Mouse (Mus musculus) limb, embryonic 13.5 days (tissue): ENCODE measurements at regions not wholly inside any gene's neighbourhood (a gene's known extent, or its start where the extent isn't known, plus 50 kb on each side); places are given as distances from the start of the nearest gene placed in this dataset.
A peak's percentile ranks its signal among the peaks of the same experiment; 100 is the strongest.

Experiments used
- ATAC-seq: fragments of 200-750 bp; cut with Nextera tagmentation; 2 replicates; pipeline ENCODE4 v1.8.0; 2017; ENCODE audit warnings: low read depth, moderate number of reproducible peaks, moderate TSS enrichment; ENCODE audit not compliant: low FRiP score
- H3K27ac ChIP-seq: fragments of 300-500 bp; sonication (generic); 2 replicates; pipeline ENCODE4 v1.5.1; 2015; ENCODE audit warnings: inconsistent platforms, mild to moderate bottlenecking, moderate library complexity
- H3K27me3 ChIP-seq: fragments of 300-500 bp; sonication (generic); 2 replicates; pipeline ENCODE4 v1.6.1; 2015; ENCODE audit warnings: mild to moderate bottlenecking, inconsistent platforms
- H3K36me3 ChIP-seq: fragments of 300-500 bp; sonication (generic); 2 replicates; pipeline ENCODE4 v1.6.1; 2015; ENCODE audit warnings: inconsistent platforms, mild to moderate bottlenecking, moderate library complexity
- H3K4me1 ChIP-seq: fragments of 300-500 bp; sonication (generic); 2 replicates; pipeline ENCODE4 v1.6.1; 2015; ENCODE audit warnings: inconsistent platforms
- H3K4me2 ChIP-seq: fragments of 300-500 bp; sonication (generic); replicated peaks from 2 replicates; pipeline ENCODE4 v1.6.1; 2015; ENCODE audit warnings: inconsistent platforms, mild to moderate bottlenecking, moderate library complexity
- H3K4me3 ChIP-seq: fragments of 300-500 bp; sonication (generic); 2 replicates; pipeline ENCODE4 v1.5.1; 2015; ENCODE audit warnings: moderate library complexity, mild to moderate bottlenecking, inconsistent platforms
- H3K9ac ChIP-seq: fragments of 300-500 bp; sonication (generic); 2 replicates; pipeline ENCODE4 v1.6.1; 2015; ENCODE audit warnings: mild to moderate bottlenecking, inconsistent platforms
- H3K9me3 ChIP-seq: fragments of 300-500 bp; sonication (generic); 2 replicates; pipeline ENCODE4 v1.6.1; 2016; ENCODE audit warnings: inconsistent platforms
- WGBS: fragments of 180-500 bp; shearing (Covaris S2); methylation state at CpG from one replicate; pipeline ENCODE4 v1.1.7; 2015; 5-methylcytosine and 5-hydroxymethylcytosine counted together

DNA sequence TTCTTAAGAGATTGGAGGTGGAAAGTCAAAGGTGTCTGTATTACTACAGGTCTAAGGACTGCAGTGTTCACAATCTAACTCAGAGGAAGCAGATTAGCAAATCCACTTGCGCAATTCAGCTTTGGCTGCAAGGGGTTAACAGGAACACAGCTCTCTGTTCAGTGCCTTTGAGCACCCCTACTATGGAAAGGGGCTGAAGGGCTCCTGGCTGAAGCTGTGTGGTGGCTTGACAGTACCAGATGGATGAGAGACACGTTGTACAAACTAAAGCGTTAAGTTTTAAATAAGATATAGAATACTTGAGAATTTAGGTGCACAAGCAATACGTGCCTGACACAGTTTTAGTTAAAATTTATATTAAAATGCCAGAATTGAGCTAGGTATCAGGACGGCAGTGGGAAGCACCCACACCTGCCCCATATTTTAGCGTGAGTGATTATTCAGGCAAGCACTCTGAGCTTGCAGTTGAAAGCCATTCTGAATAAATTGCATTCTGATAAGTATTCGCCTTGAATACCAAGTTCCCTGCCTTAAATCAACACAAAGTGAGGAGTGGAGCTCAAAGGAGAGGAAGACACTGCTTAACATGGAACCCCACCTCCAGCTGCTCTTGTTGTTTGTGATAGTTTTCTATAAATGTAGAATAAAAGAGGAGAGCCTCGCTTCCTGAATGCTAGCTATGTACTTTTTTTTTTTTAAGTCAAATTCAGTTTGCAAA is 223.1 kb upstream of the Adamts16 start:
- H3K4me2 ChIP-seq: no peak overlapping the region
- no peaks in the 10 kb centered on the region for H3K9me3 ChIP-seq
- H3K36me3 ChIP-seq: no peaks in the 10 kb centered on the region
- no peak overlapping the region for H3K27ac ChIP-seq
- H3K9ac ChIP-seq: no peak overlapping the region
- no peak for ATAC-seq
- no peaks in the 10 kb centered on the region for H3K27me3 ChIP-seq
- 72% methylated on average over 8 of the region's 8 CpGs for WGBS
- H3K4me1 ChIP-seq: peaks cover 13% of the 10 kb centered on the region
- no peak overlapping the region for H3K4me3 ChIP-seq

GRCm38 (mm10) chr13:71053361-71054264 is 212.0 kb upstream of the Adamts16 start:
- H3K9me3 ChIP-seq: no peaks in the 10 kb centered on the region
- H3K4me3 ChIP-seq: no peak overlapping the region
- no peaks in the 10 kb centered on the region for H3K4me1 ChIP-seq
- H3K27ac ChIP-seq: no peak overlapping the region
- 0 out of 2 replicates have a peak, but pooled peaks cover 3% of the 10 kb centered on the region for H3K27me3 ChIP-seq
- no peak overlapping the region for H3K4me2 ChIP-seq
- 76% methylated on average over 21 of the region's 21 CpGs for whole genome bisulfite sequencing
- H3K9ac ChIP-seq: no peak overlapping the region
- no peak for ATAC-seq
- H3K36me3 ChIP-seq: no peaks in the 10 kb centered on the region

DNA sequence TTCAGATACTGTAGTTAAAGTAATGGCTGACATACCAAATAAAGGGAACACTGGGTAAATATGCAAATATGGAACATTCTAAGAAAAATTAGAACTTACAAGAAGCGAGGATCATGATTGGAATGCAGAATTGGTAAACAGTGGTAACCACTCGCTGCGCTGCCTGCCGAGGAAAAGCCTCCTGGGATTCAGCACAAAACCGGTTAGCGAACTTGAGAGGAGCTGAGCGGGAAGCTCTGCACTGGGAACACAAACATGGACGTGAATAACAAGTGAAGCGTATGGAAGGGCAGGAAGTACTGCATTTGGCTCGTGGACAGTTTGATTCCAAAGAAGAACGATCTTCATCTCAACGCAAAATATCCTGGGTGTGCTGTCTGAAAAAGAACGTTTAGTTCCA is 209.0 kb upstream of the Adamts16 start:
- Histone ChIP-seq H3K27ac (no peak overlapping the region), H3K4me2 (peak overlapping the region; percentile 11; the same call in 1 of the 2 replicates), H3K36me3 (no peaks in the 10 kb centered on the region), H3K4me1 (no peaks in the 10 kb centered on the region), H3K4me3 (no peak overlapping the region), H3K9me3 (no peaks in the 10 kb centered on the region), H3K27me3 (0 out of 2 replicates have a peak, but pooled peaks cover 3% of the 10 kb centered on the region), H3K9ac (no peak overlapping the region)
- ATAC-seq: no peak
- 49% methylated on average over 13 of the region's 13 CpGs for WGBS

- H3K4me3 ChIP-seq: no peak overlapping the region
- H3K9ac ChIP-seq: no peak overlapping the region
- no peaks in the 10 kb centered on the region for H3K9me3 ChIP-seq
- no peaks in the 10 kb centered on the region for H3K27me3 ChIP-seq
- H3K36me3 ChIP-seq: no peaks in the 10 kb centered on the region
- H3K27ac ChIP-seq: no peak overlapping the region
- WGBS: 57% methylated on average over 8 of the region's 8 CpGs
- no peaks in the 10 kb centered on the region for H3K4me1 ChIP-seq
- ATAC-seq: no peak
- H3K4me2 ChIP-seq: no peak overlapping the region
These were observed 194.4 kb upstream of the Adamts16 start for GRCm38 (mm10) chr13:71036000-71036399.

- 84% methylated on average over 13 of the region's 13 CpGs for WGBS
- H3K27ac ChIP-seq: no peak overlapping the region
These were observed 193.5 kb upstream of the Adamts16 start for GRCm38 (mm10) chr13:71034926-71035687.

DNA sequence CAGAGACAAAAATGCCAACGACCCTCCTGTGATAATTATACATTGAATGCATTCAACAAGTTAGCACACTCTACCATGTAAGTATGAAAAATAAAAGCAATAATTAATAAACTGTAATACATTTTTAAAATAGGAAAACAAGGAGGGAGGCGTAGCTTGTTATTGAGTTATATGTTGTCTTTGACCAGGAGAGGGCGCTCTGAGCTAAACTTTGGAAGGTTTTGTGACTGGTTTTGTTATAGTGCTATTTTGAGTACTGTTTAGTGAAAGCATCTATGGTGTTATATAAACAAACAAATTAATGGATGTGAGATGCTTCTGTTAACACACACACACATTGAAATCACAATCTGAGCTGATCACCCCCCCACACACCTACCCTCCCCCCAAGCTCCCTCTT is 166.6 kb upstream of the Adamts16 start:
- Histone ChIP-seq H3K27me3 (peaks cover 18% of the 10 kb centered on the region), H3K9me3 (no peaks in the 10 kb centered on the region), H3K4me3 (no peak overlapping the region), H3K4me2 (no peak overlapping the region), H3K27ac (no peak overlapping the region), H3K9ac (no peak overlapping the region), H3K4me1 (no peaks in the 10 kb centered on the region), H3K36me3 (no peaks in the 10 kb centered on the region)
- no peak for ATAC-seq
- WGBS: 23% methylated on average over 3 of the region's 3 CpGs

More at GRCm38 (mm10) chr13:71034926-71035687, 193.5 kb upstream of the Adamts16 start:
- Histone ChIP-seq H3K4me1 (no peaks in the 10 kb centered on the region), H3K4me2 (no peak overlapping the region), H3K9me3 (no peaks in the 10 kb centered on the region), H3K27me3 (no peaks in the 10 kb centered on the region), H3K36me3 (no peaks in the 10 kb centered on the region), H3K4me3 (no peak overlapping the region), H3K9ac (no peak overlapping the region)
- ATAC-seq: no peak

DNA sequence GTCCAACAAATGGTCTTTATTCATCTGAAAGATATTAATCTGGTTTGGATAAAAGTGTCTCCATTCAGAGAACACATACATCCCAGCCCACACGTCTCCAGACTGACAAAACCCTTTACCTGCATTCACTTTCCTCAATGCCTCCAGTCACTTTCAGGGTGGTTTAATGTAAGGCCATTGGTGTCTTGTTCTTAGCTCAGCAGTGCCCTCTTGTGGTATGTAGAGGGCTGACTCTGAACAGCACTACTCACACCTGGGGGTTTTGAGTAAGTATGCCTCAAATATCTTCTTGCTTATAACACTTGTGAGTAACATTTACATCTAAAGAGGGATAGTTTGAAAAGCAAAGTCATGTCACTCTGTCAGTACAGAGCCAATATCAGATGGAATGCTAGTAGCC is 164.5 kb upstream of the Adamts16 start:
- WGBS: 7% methylated on average over 1 of the region's 1 CpGs
- no peak overlapping the region for H3K27ac ChIP-seq
- H3K9ac ChIP-seq: no peak overlapping the region
- H3K36me3 ChIP-seq: no peaks in the 10 kb centered on the region
- no peaks in the 10 kb centered on the region for H3K4me1 ChIP-seq
- H3K4me3 ChIP-seq: no peak overlapping the region
- H3K9me3 ChIP-seq: no peaks in the 10 kb centered on the region
- H3K27me3 ChIP-seq: peaks cover 18% of the 10 kb centered on the region
- no peak overlapping the region for H3K4me2 ChIP-seq
- ATAC-seq: no peak

DNA sequence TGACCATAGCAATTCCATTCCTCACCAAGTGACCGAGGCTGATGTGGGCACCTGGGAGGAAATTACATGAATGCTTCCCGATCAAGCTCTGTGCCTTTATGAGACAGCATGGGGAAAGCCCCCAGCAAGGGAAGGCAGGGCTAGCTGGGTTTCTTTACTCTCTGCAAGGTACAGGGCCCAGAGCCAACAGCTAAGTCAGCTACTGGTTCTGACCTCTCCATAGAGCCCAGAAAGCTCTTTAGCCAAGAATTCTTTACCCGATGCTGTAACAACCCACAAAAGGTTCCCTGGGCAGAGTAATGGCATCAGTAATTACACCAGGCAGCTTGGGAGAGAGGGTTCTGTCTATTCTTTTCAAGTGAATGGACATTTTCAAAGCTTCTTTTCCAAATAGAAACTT is 161.9 kb upstream of the Adamts16 start:
- H3K4me2 ChIP-seq: no peak overlapping the region
- 65% methylated on average over 3 of the region's 3 CpGs for WGBS
- no peak overlapping the region for H3K9ac ChIP-seq
- no peaks in the 10 kb centered on the region for H3K36me3 ChIP-seq
- H3K9me3 ChIP-seq: no peaks in the 10 kb centered on the region
- no peak overlapping the region for H3K4me3 ChIP-seq
- peaks cover 18% of the 10 kb centered on the region for H3K27me3 ChIP-seq
- H3K27ac ChIP-seq: no peak overlapping the region
- no peaks in the 10 kb centered on the region for H3K4me1 ChIP-seq
- no peak for ATAC-seq

DNA sequence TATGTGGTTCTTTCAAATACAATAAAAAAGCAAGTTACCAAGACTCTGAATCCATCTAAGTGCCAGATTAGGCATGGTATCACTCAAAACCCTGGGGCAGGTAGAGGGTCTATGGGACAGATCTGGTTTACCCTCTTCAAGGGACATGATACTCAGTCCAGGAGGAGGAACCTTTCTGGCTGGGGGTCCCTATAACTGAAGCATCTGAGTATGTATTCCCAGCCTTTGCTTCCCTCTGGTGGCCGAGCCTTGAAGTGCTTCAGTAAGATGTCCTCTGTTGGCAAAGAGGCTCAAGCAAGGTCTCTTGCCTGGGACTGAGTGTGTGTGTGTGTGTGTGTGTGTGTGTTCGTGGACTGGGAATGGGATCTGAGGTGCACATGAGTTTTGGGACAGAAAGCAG is 159.7 kb upstream of the Adamts16 start:
- H3K27me3 ChIP-seq: peaks cover 10% of the 10 kb centered on the region; the same call in 1 of the 2 replicates
- no peak overlapping the region for H3K27ac ChIP-seq
- 7% methylated on average over 2 of the region's 2 CpGs for WGBS
- H3K4me3 ChIP-seq: no peak overlapping the region
- no peak overlapping the region for H3K9ac ChIP-seq
- H3K4me2 ChIP-seq: no peak overlapping the region
- no peaks in the 10 kb centered on the region for H3K9me3 ChIP-seq
- no peaks in the 10 kb centered on the region for H3K4me1 ChIP-seq
- peak; percentile 54; the same call in 1 of the 2 replicates for ATAC-seq
- H3K36me3 ChIP-seq: no peaks in the 10 kb centered on the region

DNA sequence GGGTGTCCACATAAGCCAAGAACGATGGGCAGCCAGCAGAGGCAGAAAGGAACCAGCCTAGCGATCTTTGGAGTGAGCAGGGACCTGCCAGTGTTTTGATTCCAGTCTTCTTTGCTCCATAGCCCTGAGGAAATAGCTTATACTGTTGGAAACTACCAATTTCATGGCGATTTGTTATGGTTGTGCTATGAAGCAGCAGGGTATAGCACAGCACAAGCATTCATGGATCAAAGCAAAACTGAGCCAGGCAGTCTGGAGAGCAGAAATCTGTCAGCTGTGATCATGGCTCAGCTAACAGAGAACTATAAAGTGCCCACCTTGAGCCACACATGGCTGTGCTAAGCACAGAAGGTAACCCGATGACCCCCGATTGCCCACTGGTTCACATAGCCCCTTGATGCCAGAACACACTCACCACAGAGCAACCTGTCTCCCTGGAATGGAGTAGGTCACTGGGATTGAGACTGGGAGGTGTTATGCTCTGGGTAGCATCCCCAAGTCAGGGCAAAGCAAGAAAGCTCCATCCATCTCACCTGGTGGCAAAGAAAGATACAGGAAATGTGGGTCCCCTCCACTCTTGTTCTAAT is 158.9 kb upstream of the Adamts16 start:
- Histone ChIP-seq H3K9me3 (no peaks in the 10 kb centered on the region), H3K9ac (no peak overlapping the region), H3K4me1 (no peaks in the 10 kb centered on the region), H3K4me2 (no peak overlapping the region), H3K27me3 (peaks cover 10% of the 10 kb centered on the region; the same call in 1 of the 2 replicates), H3K4me3 (no peak overlapping the region), H3K36me3 (no peaks in the 10 kb centered on the region), H3K27ac (no peak overlapping the region)
- 62% methylated on average over 5 of the region's 5 CpGs for WGBS
- ATAC-seq: no peak

GRCm38 (mm10) chr13:70993522-70993921 is 151.9 kb upstream of the Adamts16 start:
- Histone ChIP-seq H3K9ac (no peak overlapping the region), H3K4me1 (no peaks in the 10 kb centered on the region), H3K36me3 (no peaks in the 10 kb centered on the region), H3K4me2 (no peak overlapping the region), H3K4me3 (no peak overlapping the region), H3K27me3 (no peaks in the 10 kb centered on the region), H3K27ac (no peak overlapping the region), H3K9me3 (no peaks in the 10 kb centered on the region)
- ATAC-seq: no peak
- 67% methylated on average over 1 of the region's 1 CpGs for WGBS
